Mouse (Mus musculus) thymus, adult 2 months (tissue): ENCODE data around the gene Large2.

Source experiments
- CTCF ChIP-seq: fragments of 200-500 bp; IDR thresholded peaks from 2 replicates; pipeline ENCODE4 v1.5.1; 2012; ENCODE audit warnings: mild to moderate bottlenecking, control low read depth, low read length, moderate library complexity, borderline replicate concordance; ENCODE audit not compliant: control insufficient read depth, poor library complexity, insufficient read depth; ENCODE audit errors: extremely low read depth
- POLR2A ChIP-seq: fragments of 200-500 bp; IDR thresholded peaks from 2 replicates; pipeline ENCODE4 v1.6.1; 2012; ENCODE audit warnings: mild to moderate bottlenecking, low read length, control low read depth, moderate library complexity; ENCODE audit not compliant: control insufficient read depth, poor library complexity, insufficient read depth; ENCODE audit errors: extremely low read depth

DNA sequence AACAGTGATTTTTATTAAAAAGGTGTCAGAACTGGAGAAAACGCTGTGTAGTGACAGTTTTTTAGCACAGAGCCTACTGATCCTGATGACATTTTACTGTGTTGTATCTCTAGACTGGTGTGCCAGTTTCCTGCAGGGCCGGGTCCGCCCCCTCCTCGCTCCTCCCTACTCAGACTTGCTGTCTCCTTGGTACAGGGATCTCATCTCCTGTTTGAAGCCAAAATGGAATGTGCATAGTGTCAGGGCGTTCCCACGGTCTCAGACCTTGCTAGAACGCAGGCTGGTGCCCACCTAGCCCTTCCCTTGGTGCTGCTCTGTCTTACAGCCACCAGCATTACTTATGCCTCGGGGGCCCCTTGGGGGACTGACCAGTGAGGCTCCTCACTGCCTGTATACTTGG is 12.9 kb downstream of the Large2 start:
- TF ChIP-seq CTCF = no peak
- no peak for TF ChIP-seq POLR2A
